Mouse (Mus musculus): ENCODE measurements around the gene Mob3b. TPM values are rescaled to one million over a fixed set of nuclear protein-coding genes. Genes with fewer than 3 reads are reported as not detected.

The Mob3b gene
- polyA plus RNA-seq, 1 experiment from 2014 or later: 9.8 TPM

- CTCF ChIA-PET: no interaction called here
- H3K27me3 ChIP-seq: no peaks in the 10 kb centered on the region
- no peak for DNase-seq (ENCODE audit: low read depth, low spot score)
- in situ Hi-C loops (cut with MboI; ENCODE audit: low pct_unique_long_range_greater_than_20kb): no loop called here
- TF ChIP-seq CTCF (IDR thresholded peaks at IDR 0.05): no peak
- POLR2A ChIA-PET: no interaction called here
- no peak for ATAC-seq
Measured at GRCm38 (mm10) chr4:35172471-35172870, 15.2 kb upstream of the Mob3b start.

DNA sequence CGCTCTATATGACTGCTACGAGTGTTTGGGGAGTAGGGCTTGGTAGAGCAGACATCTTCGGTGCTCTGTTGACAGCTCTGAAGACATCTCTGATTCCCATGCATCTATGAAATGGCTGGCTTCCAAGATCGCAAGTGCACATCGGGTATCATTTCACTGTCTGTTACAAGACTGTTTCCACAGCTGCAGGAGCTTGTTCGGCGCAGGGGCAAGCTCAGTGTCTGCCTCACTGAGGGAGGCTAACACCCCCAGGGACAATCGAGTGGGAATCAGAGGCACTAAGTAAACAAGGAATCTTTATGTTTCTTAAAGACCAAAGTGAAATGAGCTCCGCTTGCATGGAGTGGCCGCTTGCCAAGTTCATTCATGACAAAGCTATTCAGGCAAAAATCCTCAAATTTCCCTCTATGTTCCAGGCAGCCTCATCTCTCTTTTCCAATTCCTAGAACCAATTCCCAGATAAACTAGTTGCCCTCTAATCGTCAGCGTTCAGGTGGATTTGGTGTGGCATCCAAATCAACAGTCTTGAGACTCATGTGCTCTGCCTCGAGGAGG, 12.4 kb upstream of the Mob3b start:
- ChIA-PET CTCF (interaction anchor here (1.7 kb wide), 1 partner anchor 10 kb away, joined by 5 read pairs; no protein-coding TSS in a partner anchor), POLR2A (no interaction called here)
- H3K27me3 ChIP-seq: no peaks in the 10 kb centered on the region
- ATAC-seq: no peak
- TF ChIP-seq CTCF (IDR thresholded peaks at IDR 0.05): no peak
- no peak for DNase-seq (ENCODE audit: low read depth, low spot score)
- in situ Hi-C loops (cut with MboI; ENCODE audit: low pct_unique_long_range_greater_than_20kb): no loop called here

GRCm38 (mm10) chr4:35167855-35168254, 10.6 kb upstream of the Mob3b start:
- DNase-seq (ENCODE audit: low read depth, low spot score) (no peak), ATAC-seq (no peak)
- ChIA-PET POLR2A (interaction anchor here (1.0 to 1.1 kb wide), 2 partner anchors 11 to 162 kb away, joined by 3 to 4 read pairs; partner anchors contain the start of gene Mob3b), CTCF (interaction anchor here (1.3 to 1.7 kb wide), 2 partner anchors 8 to 13 kb away, joined by 5 read pairs; no protein-coding TSS in a partner anchor)
- H3K27me3 ChIP-seq: no peaks in the 10 kb centered on the region
- TF ChIP-seq CTCF (IDR thresholded peaks at IDR 0.05): no peak
- in situ Hi-C loops (cut with MboI; ENCODE audit: low pct_unique_long_range_greater_than_20kb): no loop called here

DNA sequence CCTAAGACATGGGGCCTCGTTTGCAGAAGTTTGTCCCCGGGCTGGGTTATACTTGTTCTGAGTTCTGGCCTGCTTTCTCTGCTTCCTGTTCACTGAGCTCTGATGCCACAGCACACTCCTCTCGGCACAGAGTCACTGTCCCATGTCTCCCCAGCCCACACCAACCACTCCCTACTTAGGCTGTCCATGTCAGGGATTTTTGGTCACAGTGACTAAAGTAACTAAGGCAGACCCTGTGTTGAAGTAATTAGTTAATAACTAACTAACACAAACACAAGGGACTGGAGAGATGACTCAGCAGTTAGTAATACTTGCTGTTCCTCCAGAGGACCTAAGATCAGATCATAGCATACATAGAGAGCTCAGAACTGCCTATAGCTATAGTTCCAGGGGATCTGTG, 8.7 kb upstream of the Mob3b start:
- DNase-seq (ENCODE audit: low read depth, low spot score) (peak; percentile 44), ATAC-seq (peak; percentile 89)
- in situ Hi-C loops (cut with MboI; ENCODE audit: low pct_unique_long_range_greater_than_20kb): no loop called here
- CTCF ChIA-PET: interaction anchor here (0.7 to 2.0 kb wide), 3 partner anchors 9 to 88 kb away, joined by 3 to 6 read pairs (median 4); partner anchors contain the start of gene Mob3b
- POLR2A ChIA-PET: interaction anchor here (0.5 kb wide), 1 partner anchor 41 kb away, joined by 3 read pairs; no protein-coding TSS in a partner anchor
- H3K27me3 ChIP-seq: no peaks in the 10 kb centered on the region
- no peak for TF ChIP-seq CTCF (IDR thresholded peaks at IDR 0.05)

GRCm38 (mm10) chr4:35165275-35165674, 8.0 kb upstream of the Mob3b start:
- POLR2A ChIA-PET: no interaction called here
- H3K27me3 ChIP-seq: no peaks in the 10 kb centered on the region
- no peak for DNase-seq (ENCODE audit: low read depth, low spot score)
- peak; percentile 15 for ATAC-seq
- TF ChIP-seq CTCF (IDR thresholded peaks at IDR 0.05): no peak
- CTCF ChIA-PET: interaction anchor here (0.7 to 2.0 kb wide), 3 partner anchors 8 to 87 kb away, joined by 3 to 6 read pairs (median 4); partner anchors contain the start of gene Mob3b
- in situ Hi-C loops (cut with MboI; ENCODE audit: low pct_unique_long_range_greater_than_20kb): no loop called here

GRCm38 (mm10) chr4:35157815-35158214, 531 bp upstream of the Mob3b start:
- ATAC-seq: no peak
- no peaks in the 10 kb centered on the region for H3K27me3 ChIP-seq
- ChIA-PET CTCF (interaction anchor here (1.0 to 2.1 kb wide), 9 partner anchors 9 to 116 kb away, joined by 3 to 6 read pairs (median 3); no protein-coding TSS in a partner anchor), POLR2A (interaction anchor here (0.6 to 1.3 kb wide), 2 partner anchors 17 to 145 kb away, joined by 3 read pairs; no protein-coding TSS in a partner anchor)
- in situ Hi-C loops (cut with MboI; ENCODE audit: low pct_unique_long_range_greater_than_20kb): loop anchor here (5.0 to 10.0 kb wide), 2 partner anchors 56 to 173 kb away; no protein-coding TSS in a partner anchor
- no peak for TF ChIP-seq CTCF (IDR thresholded peaks at IDR 0.05)
- DNase-seq (ENCODE audit: low read depth, low spot score): no peak

DNA sequence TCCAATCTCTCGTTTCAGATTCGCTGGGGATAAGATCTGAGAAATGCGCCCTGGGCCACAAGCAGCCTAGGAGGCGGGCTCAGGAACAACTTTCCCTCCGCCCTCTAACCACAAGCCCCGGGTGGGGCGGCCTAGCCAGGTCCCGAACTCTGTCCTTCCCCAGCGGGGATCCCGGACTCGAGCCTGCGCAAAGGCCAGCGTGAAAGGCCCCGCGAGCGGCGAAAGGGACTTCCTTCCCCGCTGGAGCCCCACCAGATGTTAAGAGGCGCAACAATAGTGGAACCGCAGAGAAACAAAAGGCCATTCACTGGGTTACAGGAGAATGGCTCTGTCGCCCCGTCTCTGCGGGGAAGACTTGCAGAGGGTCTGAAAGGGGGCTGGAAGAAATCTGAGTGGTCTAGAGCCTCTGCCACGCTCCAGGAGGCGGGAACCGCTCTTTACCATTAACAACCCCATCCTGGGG, 1.1 kb downstream of the Mob3b start:
- in situ Hi-C loops (cut with MboI; ENCODE audit: low pct_unique_long_range_greater_than_20kb): loop anchor here (5.0 to 10.0 kb wide), 2 partner anchors 54 to 171 kb away; no protein-coding TSS in a partner anchor
- ATAC-seq: no peak
- H3K27me3 ChIP-seq: no peaks in the 10 kb centered on the region
- CTCF ChIA-PET: no interaction called here
- no peak for DNase-seq (ENCODE audit: low read depth, low spot score)
- POLR2A ChIA-PET: no interaction called here
- no peak for TF ChIP-seq CTCF (IDR thresholded peaks at IDR 0.05)

GRCm38 (mm10) chr4:35155132-35155922, 2.0 kb downstream of the Mob3b start:
- POLR2A ChIA-PET: no interaction called here
- CTCF ChIA-PET: interaction anchor here (1.3 kb wide), 1 partner anchor 12 kb away, joined by 5 read pairs; no protein-coding TSS in a partner anchor
- peak; percentile 35 for TF ChIP-seq CTCF (IDR thresholded peaks at IDR 0.05)
- DNase-seq (ENCODE audit: low read depth, low spot score) (no peak), ATAC-seq (no peak)
- in situ Hi-C loops (cut with MboI; ENCODE audit: low pct_unique_long_range_greater_than_20kb): loop anchor here (5.0 to 10.0 kb wide), 2 partner anchors 53 to 171 kb away; no protein-coding TSS in a partner anchor
- no peaks in the 10 kb centered on the region for H3K27me3 ChIP-seq

GRCm38 (mm10) chr4:35154051-35154450, 3.2 kb downstream of the Mob3b start:
- DNase-seq (ENCODE audit: low read depth, low spot score) (no peak), ATAC-seq (no peak)
- no peaks in the 10 kb centered on the region for H3K27me3 ChIP-seq
- POLR2A ChIA-PET: no interaction called here
- CTCF ChIA-PET: interaction anchor here (1.3 kb wide), 1 partner anchor 13 kb away, joined by 5 read pairs; no protein-coding TSS in a partner anchor
- no peak for TF ChIP-seq CTCF (IDR thresholded peaks at IDR 0.05)
- in situ Hi-C loops (cut with MboI; ENCODE audit: low pct_unique_long_range_greater_than_20kb): loop anchor here (10.0 kb wide), 1 partner anchor 169 kb away; no protein-coding TSS in a partner anchor

- ChIA-PET CTCF (no interaction called here), POLR2A (no interaction called here)
- ATAC-seq (no peak), DNase-seq (ENCODE audit: low read depth, low spot score) (no peak)
- in situ Hi-C loops (cut with MboI; ENCODE audit: low pct_unique_long_range_greater_than_20kb): loop anchor here (10.0 kb wide), 1 partner anchor 167 kb away; no protein-coding TSS in a partner anchor
- no peak for TF ChIP-seq CTCF (IDR thresholded peaks at IDR 0.05)
- H3K27me3 ChIP-seq: no peaks in the 10 kb centered on the region
Measured at GRCm38 (mm10) chr4:35151756-35152155, 5.5 kb downstream of the Mob3b start, which contains the start of gene Ifnk. Ifnk (plus strand) TSS chr4:35152056.
